Mouse (Mus musculus) E14TG2a.4 (cell line): ENCODE results near the gene Ybx1.
"Not testable (repeated sequence)": the region's sequence is repeated elsewhere in the genome, so short reads cannot be mapped to it uniquely, and the experiment has no call there.

Experiments used
- CTCF ChIP-seq: conservative IDR thresholded peaks from 2 replicates; pipeline ENCODE4 v1.5.1; 2014; ENCODE audit warnings: low read length
- NANOG ChIP-seq: IDR thresholded peaks from 2 replicates; pipeline ENCODE4 v1.6.1; 2014; ENCODE audit warnings: borderline replicate concordance, low read length, mixed read lengths

DNA sequence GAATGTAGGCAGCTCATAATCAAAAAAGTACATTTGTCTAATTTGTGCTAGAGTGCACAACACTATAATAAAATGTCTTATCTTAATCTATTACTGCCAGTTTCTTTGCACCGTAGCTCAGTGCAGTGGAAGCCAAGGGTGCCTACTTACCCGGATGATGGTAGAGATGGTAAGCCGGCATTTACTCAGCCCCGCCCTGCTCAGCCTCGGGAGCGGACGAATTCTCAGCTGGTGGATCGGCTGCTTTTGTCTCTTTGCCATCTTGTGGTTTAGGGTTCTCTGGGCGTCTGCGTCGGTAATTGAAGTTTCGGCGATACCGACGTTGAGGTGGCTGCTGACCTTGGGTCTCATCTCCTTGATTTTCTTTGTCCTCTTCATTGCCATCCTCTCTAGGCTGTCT lies 15.6 kb downstream of the Ybx1 start:
- TF ChIP-seq CTCF, NANOG: not testable (repeated sequence)
